Mouse (Mus musculus): Measurements from ENCODE around the gene Brsk2. TPM values are rescaled to one million over a fixed set of nuclear protein-coding genes. Genes with fewer than 3 reads are reported as not detected.

Gene Brsk2
- polyA plus RNA-seq, 1 experiment: 0.31 TPM

- 64% methylated on average over 2 of the region's 2 CpGs for WGBS
- H3K4me3 ChIP-seq (replicated peaks; ENCODE audit: extremely low read depth, low read depth, low read length): no peak overlapping the region
- TF ChIP-seq POLR2A (IDR thresholded peaks at IDR 0.05; ENCODE audit: borderline replicate concordance, extremely low read depth, low read depth, low read length) (no peak), CTCF (IDR thresholded peaks at IDR 0.05; ENCODE audit: insufficient read depth, low read length) (no peak)
- H3K4me1 ChIP-seq (ENCODE audit: control insufficient read depth, insufficient read depth, low read length): peaks cover 24% of the 10 kb centered on the region
- DNase-seq: no peak
Observed at GRCm38 (mm10) chr7:142045344-142045743, 95.8 kb downstream of the Brsk2 start.

DNA sequence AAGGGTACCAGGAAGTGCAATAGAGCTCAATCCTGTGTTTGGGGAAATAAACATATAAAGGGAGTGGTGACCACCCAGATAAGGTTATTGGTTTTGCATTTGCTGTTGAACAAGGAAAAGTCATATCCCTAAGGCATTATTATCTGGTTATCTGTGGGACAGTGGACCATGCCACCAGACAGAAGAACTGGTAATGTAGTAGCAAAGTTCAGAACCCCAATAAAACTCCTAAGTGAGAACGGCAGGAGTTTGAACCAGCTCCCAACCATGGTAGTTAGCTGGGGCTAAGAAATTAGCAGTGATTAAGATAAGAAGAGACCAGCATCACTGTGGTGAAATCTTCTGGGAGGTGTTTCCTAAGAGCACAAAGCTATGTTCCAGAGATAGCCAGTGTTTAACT, 96.4 kb downstream of the Brsk2 start:
- Histone ChIP-seq H3K4me3 (replicated peaks; ENCODE audit: extremely low read depth, low read depth, low read length) (no peak overlapping the region), H3K4me1 (ENCODE audit: control insufficient read depth, insufficient read depth, low read length) (peaks cover 22% of the 10 kb centered on the region)
- no peak for TF ChIP-seq CTCF (IDR thresholded peaks at IDR 0.05; ENCODE audit: insufficient read depth, low read length)
- 74% methylated on average over 1 of the region's 1 CpGs for WGBS
- no peak for DNase-seq

DNA sequence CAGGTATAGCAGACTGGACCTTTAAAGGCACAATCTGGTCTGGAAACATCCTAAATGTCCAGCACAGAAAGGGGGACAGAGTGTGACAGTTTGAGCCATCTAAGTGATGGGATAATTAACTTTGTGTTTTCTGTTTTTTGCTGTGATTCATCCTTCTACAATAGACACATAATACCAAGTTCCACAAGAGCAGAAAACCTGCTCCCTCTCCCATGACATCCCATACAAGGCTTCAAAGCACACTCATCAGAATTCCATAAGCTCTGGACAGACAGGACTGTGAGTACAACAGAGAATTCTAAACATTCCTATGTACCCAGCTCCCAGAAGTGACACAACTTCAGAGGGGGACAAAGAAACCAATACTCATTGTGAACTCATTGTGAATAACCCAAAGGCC, 101.0 kb downstream of the Brsk2 start:
- TF ChIP-seq POLR2A (IDR thresholded peaks at IDR 0.05; ENCODE audit: borderline replicate concordance, extremely low read depth, low read depth, low read length): no peak
- H3K4me1 ChIP-seq (ENCODE audit: control insufficient read depth, insufficient read depth, low read length): peaks cover 8% of the 10 kb centered on the region
- no peak for DNase-seq
- no peak overlapping the region for H3K4me3 ChIP-seq (replicated peaks; ENCODE audit: extremely low read depth, low read depth, low read length)

Other genes starting within 250 kb of the Brsk2 start
- 0.37 and 0.38 TPM in 2 replicates for gene Muc5ac, start 160.8 kb upstream of the Brsk2 start, polyA plus RNA-seq (2012; rRNA removed)
- gene Muc5b, start 110.7 kb upstream of the Brsk2 start, polyA plus RNA-seq (2012; rRNA removed): 15.6 and 25.6 TPM in 2 replicates
- 82.2 and 99.6 TPM in 2 replicates for gene Tollip, start 31.2 kb upstream of the Brsk2 start, polyA plus RNA-seq (2012; rRNA removed)
- gene Mob2, start 111.3 kb downstream of the Brsk2 start, polyA plus RNA-seq (2012; rRNA removed): 40.6 and 54.0 TPM in 2 replicates
- 30.1 and 33.3 TPM in 2 replicates for gene Dusp8, start 146.1 kb downstream of the Brsk2 start, polyA plus RNA-seq (2012; rRNA removed)
- gene Gm45618, start 171.0 kb downstream of the Brsk2 start, polyA plus RNA-seq (2012; rRNA removed): not detected in 2 replicates
- not detected in 2 replicates for gene Gm39115, start 186.3 kb downstream of the Brsk2 start, polyA plus RNA-seq (2012; rRNA removed)
- gene Gm45337, start 194.9 kb downstream of the Brsk2 start, polyA plus RNA-seq (2012; rRNA removed): not detected in 2 replicates
- not detected in 2 replicates for gene Gm29735, start 207.4 kb downstream of the Brsk2 start, polyA plus RNA-seq (2012; rRNA removed)
- gene Gm4553, start 216.0 kb downstream of the Brsk2 start, polyA plus RNA-seq (2012; rRNA removed): not detected in 2 replicates
- gene Krtap5-2, start 226.3 kb downstream of the Brsk2 start, polyA plus RNA-seq (2012; rRNA removed): not detected in 2 replicates
- not detected in 2 replicates for gene Gm10153, start 240.6 kb downstream of the Brsk2 start, polyA plus RNA-seq (2012; rRNA removed)

Data from lung, adult 2 months (tissue).